Mouse (Mus musculus): Measurements from ENCODE around the gene Arl4c.

DNA sequence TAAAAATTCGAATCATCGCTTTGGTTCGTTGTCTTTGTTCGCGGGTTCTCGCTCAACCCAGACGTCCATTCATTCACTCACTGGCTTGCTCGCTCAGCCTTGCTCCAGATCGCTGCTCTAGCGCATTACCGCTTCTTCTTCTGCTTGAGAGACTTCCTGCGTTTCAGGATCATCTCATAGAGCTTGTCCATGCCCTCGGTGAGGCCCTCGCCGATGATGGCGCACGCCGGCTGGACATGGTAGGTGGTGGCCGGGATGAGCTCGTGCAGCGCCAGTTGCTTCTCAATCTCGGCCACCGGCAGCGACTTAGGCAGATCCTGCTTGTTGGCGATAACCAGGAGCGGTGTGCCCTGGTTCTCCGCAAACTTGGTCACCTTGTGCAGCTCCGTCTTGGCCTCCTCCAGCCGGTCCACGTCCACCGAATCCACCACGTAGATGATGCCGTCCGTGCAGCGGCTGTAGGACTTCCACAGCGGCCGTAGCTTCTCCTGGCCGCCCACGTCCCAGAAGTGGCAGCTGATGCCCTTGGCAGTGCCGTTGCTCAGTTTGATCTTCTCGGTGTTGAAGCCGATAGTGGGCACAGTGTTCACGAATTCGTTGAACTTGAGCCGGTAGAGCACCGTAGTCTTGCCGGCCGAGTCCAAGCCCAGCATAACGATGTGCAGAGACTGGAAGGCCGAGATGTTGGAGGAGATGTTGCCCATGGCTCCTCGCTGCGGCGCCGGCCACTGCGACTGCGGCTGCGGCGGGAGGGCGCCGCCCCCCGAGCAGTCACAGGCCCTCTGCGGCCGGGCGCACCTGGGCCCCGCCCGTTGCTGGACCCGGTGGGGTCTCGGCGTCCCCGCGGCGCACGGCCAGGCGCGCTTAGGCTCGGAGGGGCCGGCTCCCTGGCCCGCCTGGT lies 810 bp downstream of the Arl4c start:
- TF ChIP-seq FLI1 (IDR thresholded peaks at IDR 0.05; ENCODE audit: low read length) = no peak
- no peak for TF ChIP-seq GATA1 (IDR thresholded peaks at IDR 0.05; ENCODE audit: borderline replicate concordance, low read length)
